8 mouse cellular contexts compared by ENCODE assay signal in the genomic region with DNA sequence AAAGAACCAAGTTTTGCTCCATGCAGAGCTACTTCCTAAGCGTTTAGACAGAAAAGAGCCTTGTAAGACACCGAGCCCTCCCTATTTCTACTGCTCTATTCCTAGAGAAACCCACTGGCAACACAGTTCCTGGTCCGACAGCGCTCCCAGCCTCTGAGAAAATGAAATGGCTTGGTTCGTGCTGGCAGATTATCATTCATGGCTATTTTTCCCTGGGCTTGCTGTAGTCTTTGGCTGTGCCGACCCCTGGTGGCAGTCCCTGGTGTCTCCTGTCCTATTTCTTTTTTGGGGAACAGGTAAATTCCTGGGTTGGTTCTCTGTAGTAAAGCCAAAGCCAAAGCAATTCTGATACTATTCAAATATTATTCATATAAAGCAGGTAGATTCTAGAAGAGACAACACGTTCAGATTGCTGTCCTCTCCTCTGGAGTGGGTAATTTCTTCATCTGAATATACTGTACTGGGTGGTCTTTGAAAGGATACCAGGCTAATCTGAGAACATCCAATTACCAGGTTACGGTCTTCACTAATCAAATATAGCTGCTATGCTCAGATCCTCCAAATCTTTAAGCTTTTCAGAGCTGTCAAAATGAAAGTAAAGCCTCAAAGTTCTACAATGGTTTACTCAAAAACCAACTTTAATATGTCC.
DNase-seq lines count a peak whose midpoint lies in the region; ATAC-seq lines count a peak whose summit lies in the region.

No protein-coding gene starts in this region.

- no peak overlapping the region for H3K4me2 ChIP-seq in intestine, embryonic 16.5 days (ENCODE audit: low read depth, low read length)

- no peaks in the 10 kb centered on the region for H3K36me3 ChIP-seq in intestine, embryonic 16.5 days (ENCODE audit: control insufficient read depth, insufficient read depth, low read length)
- H3K36me3 ChIP-seq in midbrain, embryonic 10.5 days, result peaks cover 65% of the 10 kb centered on the region

- no peaks in the 10 kb centered on the region for H3K27me3 ChIP-seq in intestine, embryonic 16.5 days (replicated peaks; ENCODE audit: control insufficient read depth, insufficient read depth, low read length)
- no peaks in the 10 kb centered on the region; the same call in 1 of the 2 replicates for H3K27me3 ChIP-seq in midbrain, embryonic 10.5 days (ENCODE audit: low read depth, poor library complexity, severe bottlenecking)

- H3K9ac ChIP-seq in intestine, embryonic 16.5 days (ENCODE audit: low read depth, low read length), result no peak overlapping the region

- H3K9me3 ChIP-seq in intestine, embryonic 16.5 days (ENCODE audit: control insufficient read depth, low read length), result peaks cover 3% of the 10 kb centered on the region; the same call in 1 of the 2 replicates
- H3K9me3 ChIP-seq in midbrain, embryonic 10.5 days (replicated peaks), result peaks cover 8% of the 10 kb centered on the region; the same call in 1 of the 2 replicates

- intact Hi-C loops in left cerebral cortex, postnatal 25 days (cut with DNase I), result loop anchor here (1.0 to 5.0 kb wide), 2 partner anchors 153 to 319 kb away; no protein-coding TSS in a partner anchor

- H3K4me1 ChIP-seq in intestine, embryonic 16.5 days (ENCODE audit: control insufficient read depth, insufficient read depth, low read length), result no peaks in the 10 kb centered on the region
- peaks cover 23% of the 10 kb centered on the region for H3K4me1 ChIP-seq in midbrain, embryonic 10.5 days

- no peak overlapping the region for H3K27ac ChIP-seq in intestine, embryonic 16.5 days (ENCODE audit: low read length)
- H3K27ac ChIP-seq in midbrain, embryonic 10.5 days (replicated peaks), result no peak overlapping the region

- H3K4me3 ChIP-seq in intestine, embryonic 16.5 days (ENCODE audit: low read length), result no peak overlapping the region
- H3K4me3 ChIP-seq in midbrain, embryonic 10.5 days, result no peak overlapping the region

- DNase-seq in urinary bladder, postnatal 14 days (ENCODE audit: low spot score), result peak; percentile 77
- no peak for DNase-seq in urinary bladder, adult 2 months (ENCODE audit: low spot score)
- peak; percentile 63 for DNase-seq in embryo, embryonic 11.5 days (ENCODE audit: low read depth, low spot score)
- DNase-seq in left cerebral cortex, postnatal 25 days (ENCODE audit: low spot score in 2 of 2), result peak; percentile 51 to 71
- DNase-seq in midbrain, embryonic 10.5 days (ENCODE audit: low spot score), result peak; percentile 73
- DNase-seq in spleen, adult 12 weeks (ENCODE audit: low spot score), result peak; percentile 34

- WGBS in intestine, embryonic 16.5 days, result 39% methylated on average over 8 of the region's 8 CpGs
- WGBS in midbrain, embryonic 10.5 days, result 48% methylated on average over 8 of the region's 8 CpGs

- ATAC-seq in granulocyte monocyte progenitor cell, adult 5-6 weeks (replicated peaks; ENCODE audit: poor library complexity, severe bottlenecking), result peak; percentile 92
- ATAC-seq in intestine, embryonic 16.5 days, result peak; percentile 68
